8 mouse cellular contexts compared by ENCODE assay signal in genomic region chr4:46371030-46371429, GRCm38 (mm10). TPM values are rescaled to one million over a fixed set of nuclear protein-coding genes. Genes with fewer than 3 reads are reported as not detected.
A peak's percentile ranks its signal among the peaks of the same experiment; 100 is the strongest.
DNase-seq lines count a peak whose midpoint lies in the region; ATAC-seq and TF ChIP-seq lines count a peak whose summit lies in the region.

No protein-coding gene starts in this region.

- peak; percentile 69 for ATAC-seq in hindbrain, embryonic 15.5 days (ENCODE audit: low FRiP score, low read depth)
- peak; percentile 75 for ATAC-seq in midbrain, embryonic 15.5 days (replicated peaks)

- H3K27ac ChIP-seq in gastrocnemius, adult 2 months: no peak overlapping the region
- no peak overlapping the region for H3K27ac ChIP-seq in hindbrain, embryonic 15.5 days (replicated peaks)
- no peak overlapping the region for H3K27ac ChIP-seq in midbrain, embryonic 15.5 days

- peaks cover 3% of the 10 kb centered on the region; the same call in 1 of the 2 replicates for H3K4me1 ChIP-seq in hindbrain, embryonic 15.5 days (replicated peaks)
- peaks cover 11% of the 10 kb centered on the region for H3K4me1 ChIP-seq in midbrain, embryonic 15.5 days

- H3K27me3 ChIP-seq in hindbrain, embryonic 15.5 days: peaks cover 6% of the 10 kb centered on the region; the same call in 1 of the 2 replicates
- 0 out of 2 replicates have a peak, but pooled peaks cover 4% of the 10 kb centered on the region for H3K27me3 ChIP-seq in midbrain, embryonic 15.5 days (replicated peaks)

- peak overlapping the region; percentile 40 for H3K4me3 ChIP-seq in gastrocnemius, adult 2 months
- H3K4me3 ChIP-seq in hindbrain, embryonic 15.5 days: no peak overlapping the region
- no peak overlapping the region for H3K4me3 ChIP-seq in midbrain, embryonic 15.5 days

- intact Hi-C loops in gastrocnemius, adult 2 months (cut with DNase I): loop anchor here (5.0 kb wide), 1 partner anchor 169 kb away; no protein-coding TSS in a partner anchor

- peak overlapping the region; percentile 40 for H3K4me2 ChIP-seq in hindbrain, embryonic 15.5 days
- peak overlapping the region; percentile 37 for H3K4me2 ChIP-seq in midbrain, embryonic 15.5 days

- WGBS in hindbrain, embryonic 15.5 days: 7% methylated on average over 19 of the region's 19 CpGs
- 2% methylated on average over 19 of the region's 19 CpGs for WGBS in midbrain, embryonic 15.5 days

- H3K9ac ChIP-seq in hindbrain, embryonic 15.5 days: no peak overlapping the region
- peak overlapping the region; percentile 31; the same call in 1 of the 2 replicates for H3K9ac ChIP-seq in midbrain, embryonic 15.5 days

- H3K9me3 ChIP-seq in hindbrain, embryonic 15.5 days: no peaks in the 10 kb centered on the region
- no peaks in the 10 kb centered on the region for H3K9me3 ChIP-seq in midbrain, embryonic 15.5 days

- H3K36me3 ChIP-seq in hindbrain, embryonic 15.5 days: no peaks in the 10 kb centered on the region
- H3K36me3 ChIP-seq in midbrain, embryonic 15.5 days (replicated peaks): no peaks in the 10 kb centered on the region

- TF ChIP-seq CTCF in gastrocnemius, adult 2 months (IDR thresholded peaks at IDR 0.05): no peak

- DNase-seq in NIH3T3 (ENCODE audit: low read depth) (peak; percentile 88), liver (peak; percentile 63)
- peak; percentile 20 for DNase-seq in cerebellum, adult 8-10 months
- DNase-seq in gastrocnemius, adult 2 months: peak; percentile 79
- DNase-seq in yolk sac, embryonic 10.5 days (ENCODE audit: low spot score): peak; percentile 70
- DNase-seq in spleen, adult 18-20 months: no peak

RNA-seq across cellular contexts. Expression of gene Trmo, which starts 18.2 kb away (rescaled TPM):
- total RNA-seq in gastrocnemius, adult 2 months (2021): 1 to 10 TPM; 2.8 to 3.0 TPM
- 8.5 and 9.7 TPM in 2 replicates for polyA plus RNA-seq in hindbrain, embryonic 15.5 days (2015; fragmentation: Nextera tagmentation; extraction: Ambion mirVana)
- 9.2 and 9.4 TPM in 2 replicates for polyA plus RNA-seq in midbrain, embryonic 15.5 days (2015; fragmentation: Nextera tagmentation; extraction: Ambion mirVana)

RNA-seq across cellular contexts. Expression of gene Foxe1, which starts 27.6 kb away (rescaled TPM):
- total RNA-seq in gastrocnemius, adult 2 months (2021): not detected
- not detected in 2 replicates for polyA plus RNA-seq in hindbrain, embryonic 15.5 days (2015; fragmentation: Nextera tagmentation; extraction: Ambion mirVana)
- not detected in 2 replicates for polyA plus RNA-seq in midbrain, embryonic 15.5 days (2015; fragmentation: Nextera tagmentation; extraction: Ambion mirVana)

RNA-seq across cellular contexts. Expression of gene Hemgn, which starts 42.3 kb away (rescaled TPM):
- not detected for total RNA-seq in gastrocnemius, adult 2 months (2021)
- 0.10 and 0.53 TPM in 2 replicates for polyA plus RNA-seq in hindbrain, embryonic 15.5 days (2015; fragmentation: Nextera tagmentation; extraction: Ambion mirVana)
- 0.14 and 0.59 TPM in 2 replicates for polyA plus RNA-seq in midbrain, embryonic 15.5 days (2015; fragmentation: Nextera tagmentation; extraction: Ambion mirVana)

Comparison
In these comparisons a context has a peak if more than half of its experiments do, and no peak if none do; other contexts are left out.
1. DNase-seq: peak in NIH3T3 (single experiment), cerebellum, adult 8-10 months (single experiment), gastrocnemius, adult 2 months (single experiment), liver (single experiment) and yolk sac, embryonic 10.5 days (single experiment); none in spleen, adult 18-20 months (0 of 2).